Mouse (Mus musculus): ENCODE results near the gene Zfp366.

DNA sequence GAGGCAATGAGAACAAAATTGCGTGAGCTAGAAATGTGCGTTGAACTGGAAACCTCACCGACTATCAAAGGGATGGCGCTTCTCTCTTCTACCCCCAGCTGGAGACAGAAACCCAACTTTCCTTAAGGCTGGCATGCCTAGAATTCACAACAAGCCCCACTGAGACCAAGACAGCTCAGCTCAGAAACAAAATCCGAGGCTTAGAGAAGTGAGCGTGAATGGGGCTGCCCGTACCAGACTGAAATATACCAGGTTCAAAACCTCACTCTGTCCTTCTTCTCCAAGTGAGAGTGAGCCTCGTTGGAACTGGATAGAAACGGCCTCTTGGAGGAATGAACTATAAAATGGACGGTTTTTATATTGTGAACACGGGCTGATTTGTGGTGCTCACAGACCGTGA, 99.3 kb downstream of the Zfp366 start:
- TF ChIP-seq CTCF (IDR thresholded peaks at IDR 0.05; ENCODE audit: borderline replicate concordance, insufficient read depth, low read depth, low read length), result no peak
- TF ChIP-seq POLR2A (IDR thresholded peaks at IDR 0.05; ENCODE audit: borderline replicate concordance, insufficient read depth, low read length), result no peak

All from cerebellum, adult 2 months (tissue).